25 mouse cellular contexts compared by ENCODE assay signal in genomic region chr4:145369753-145370152, GRCm38 (mm10). TPM values are rescaled to one million over a fixed set of nuclear protein-coding genes. Genes with fewer than 3 reads are reported as not detected.
A peak's percentile ranks its signal among the peaks of the same experiment; 100 is the strongest.
DNase-seq lines count a peak whose midpoint lies in the region; ATAC-seq and TF ChIP-seq lines count a peak whose summit lies in the region.
"Had no signal": no experiment of that assay in that cellular context is flagged by ENCODE, and none has a peak within 500 bp of the region (broad histone marks: within the 10 kb centered on the region; RNA-seq: fewer than 3 reads in every experiment).

No protein-coding gene starts in this region.

- 76% methylated on average over 1 of the region's 1 CpGs for WGBS in intestine, embryonic 15.5 days
- 56% methylated on average over 1 of the region's 1 CpGs for WGBS in intestine, embryonic 16.5 days
- 19% methylated on average over 1 of the region's 1 CpGs for WGBS in intestine, postnatal 0 days

- no peaks in the 10 kb centered on the region for H3K36me3 ChIP-seq in intestine, embryonic 15.5 days
- H3K36me3 ChIP-seq in intestine, embryonic 16.5 days (ENCODE audit: control insufficient read depth, insufficient read depth, low read length), result no peaks in the 10 kb centered on the region
- no peaks in the 10 kb centered on the region for H3K36me3 ChIP-seq in intestine, postnatal 0 days (ENCODE audit: control insufficient read depth, insufficient read depth)
- H3K36me3 ChIP-seq: G1E had no signal

- no peaks in the 10 kb centered on the region for H3K27me3 ChIP-seq in intestine, embryonic 15.5 days (replicated peaks)
- no peaks in the 10 kb centered on the region for H3K27me3 ChIP-seq in intestine, embryonic 16.5 days (replicated peaks; ENCODE audit: control insufficient read depth, insufficient read depth, low read length)
- H3K27me3 ChIP-seq in intestine, postnatal 0 days (replicated peaks; ENCODE audit: control insufficient read depth, insufficient read depth, low read length), result no peaks in the 10 kb centered on the region
- H3K27me3 ChIP-seq: CH12.LX, Patski had no signal

- H3K4me3 ChIP-seq in intestine, embryonic 15.5 days (replicated peaks), result no peak overlapping the region
- H3K4me3 ChIP-seq in intestine, embryonic 16.5 days (ENCODE audit: low read length), result no peak overlapping the region
- H3K4me3 ChIP-seq in intestine, postnatal 0 days (ENCODE audit: low read depth, low read length), result no peak overlapping the region

- H3K9ac ChIP-seq in intestine, embryonic 15.5 days, result no peak overlapping the region
- H3K9ac ChIP-seq in intestine, embryonic 16.5 days (ENCODE audit: low read depth, low read length), result no peak overlapping the region
- no peak overlapping the region for H3K9ac ChIP-seq in intestine, postnatal 0 days (ENCODE audit: low read depth, low read length)

- H3K27ac ChIP-seq in intestine, embryonic 15.5 days, result no peak overlapping the region
- no peak overlapping the region for H3K27ac ChIP-seq in intestine, embryonic 16.5 days (ENCODE audit: low read length)
- no peak overlapping the region for H3K27ac ChIP-seq in intestine, postnatal 0 days (ENCODE audit: low read depth, low read length)

- H3K4me1 ChIP-seq in intestine, embryonic 15.5 days (replicated peaks), result no peaks in the 10 kb centered on the region
- no peaks in the 10 kb centered on the region for H3K4me1 ChIP-seq in intestine, embryonic 16.5 days (ENCODE audit: control insufficient read depth, insufficient read depth, low read length)
- no peaks in the 10 kb centered on the region for H3K4me1 ChIP-seq in intestine, postnatal 0 days (replicated peaks; ENCODE audit: control insufficient read depth, insufficient read depth, low read length)

- H3K9me3 ChIP-seq in intestine, embryonic 15.5 days, result no peaks in the 10 kb centered on the region
- H3K9me3 ChIP-seq in intestine, embryonic 16.5 days (ENCODE audit: control insufficient read depth, low read length), result no peaks in the 10 kb centered on the region
- no peaks in the 10 kb centered on the region for H3K9me3 ChIP-seq in intestine, postnatal 0 days (ENCODE audit: control insufficient read depth)

- TF ChIP-seq CTCF in intestine, postnatal 0 days (IDR thresholded peaks at IDR 0.05; ENCODE audit: low read depth), result no peak

- H3K4me2 ChIP-seq in intestine, embryonic 15.5 days (replicated peaks), result no peak overlapping the region
- no peak overlapping the region for H3K4me2 ChIP-seq in intestine, embryonic 16.5 days (ENCODE audit: low read depth, low read length)
- H3K4me2 ChIP-seq in intestine, postnatal 0 days (replicated peaks; ENCODE audit: low read depth), result no peak overlapping the region

- peak; percentile 14 for DNase-seq in thymus, postnatal 0 days (ENCODE audit: low spot score)
- no peak for DNase-seq in thymus, postnatal 10 days (ENCODE audit: low spot score in 2 of 2)
- DNase-seq in retina, embryonic 14.5 days (ENCODE audit: low spot score), result no peak
- DNase-seq in layer of hippocampus, postnatal 14 days (ENCODE audit: low spot score in 2 of 2), result no peak
- no peak for DNase-seq in adrenal gland, adult 18-20 months (ENCODE audit: low spot score in 2 of 2)
- DNase-seq: adrenal gland, adult 2 months; adrenal gland, adult 8-10 months; adrenal gland, postnatal 10 days; adrenal gland, postnatal 14 days; adrenal gland, postnatal 25 days; adrenal gland, postnatal 36 days; B cell, adult 2 months; cerebellum, adult 11 months; cerebellum, adult 11-12 months; cerebellum, adult 18-20 months had no signal

- ATAC-seq in intestine, embryonic 15.5 days, result peak; percentile 59; the same call in 1 of the 2 replicates
- peak; percentile 62 for ATAC-seq in intestine, embryonic 16.5 days
- ATAC-seq in intestine, postnatal 0 days, result peak; percentile 43; the same call in 1 of the 2 replicates
- ATAC-seq: activated CD4-positive, CD25-positive, alpha-beta regulatory T cell, adult 4 months; CD4-positive, CD25-positive, alpha-beta regulatory T cell, adult 4 months; Patski had no signal

RNA-seq across cellular contexts. Expression of gene Tnfrsf8, which starts 54.8 kb away (rescaled TPM):
- 13.6 and 15.3 TPM in 2 replicates for polyA plus RNA-seq in thymus, postnatal 0 days (2015; fragmentation: Nextera tagmentation; extraction: Ambion mirVana)
- 0.11 TPM in 1 of 2 replicates, not detected in the other for polyA plus RNA-seq in intestine, embryonic 15.5 days (2015; fragmentation: Nextera tagmentation; extraction: Ambion mirVana)
- 0.04 TPM in 1 of 2 replicates, not detected in the other for polyA plus RNA-seq in intestine, embryonic 16.5 days (2015; fragmentation: Nextera tagmentation; extraction: Ambion mirVana)
- polyA plus RNA-seq in intestine, postnatal 0 days (2015; fragmentation: Nextera tagmentation; extraction: Ambion mirVana), result 0.04 and 0.08 TPM in 2 replicates
- total RNA-seq in layer of hippocampus, postnatal 14 days (2021), result under 1 TPM; 0.58 to 0.79 TPM
- total RNA-seq in adrenal gland, adult 18-20 months (2021), result under 1 TPM; 0.13 to 0.36 TPM
- total RNA-seq: MEL had no signal
- polyA plus RNA-seq: C2C12, G1E had no signal

Comparison
In these comparisons a context has a peak if more than half of its experiments do, and no peak if none do; other contexts are left out.
1. RNA of gene Tnfrsf8, which starts 54.8 kb away (polyA plus RNA-seq): 13.6 to 15.3 TPM in thymus, postnatal 0 days; 0.11 TPM in intestine, embryonic 15.5 days, 0.04 to 0.08 TPM in intestine, postnatal 0 days and 0.04 TPM in intestine, embryonic 16.5 days; every median in the first group is over 10 times any median in the second.
2. Peak in every context shown above with its lines, with median percentiles within 50 percentile points of each other: ATAC-seq.